Mouse (Mus musculus): ENCODE measurements around the gene Pnkp.
"Not testable (repeated sequence)": the region's sequence is repeated elsewhere in the genome, so short reads cannot be mapped to it uniquely, and the experiment has no call there.

Pnkp gene

GRCm38 (mm10) chr7:44868919-44869696 is 12.2 kb downstream of the Pnkp start:
- DNase-seq (ENCODE audit: low spot score in 2 of 2), result no peak

GRCm38 (mm10) chr7:44869697-44870528 is 13.0 kb downstream of the Pnkp start, which contains the start of gene Ptov1:
Gene Ptov1, minus strand, starts transcription at chr7:44869788.
- DNase-seq (ENCODE audit: low spot score in 2 of 2), result peak; percentile 96 to 99

- DNase-seq (ENCODE audit: low spot score in 2 of 2), result no peak
These were observed 13.7 kb downstream of the Pnkp start for GRCm38 (mm10) chr7:44870614-44871013.

GRCm38 (mm10) chr7:44871181-44871580 is 14.2 kb downstream of the Pnkp start:
- DNase-seq (ENCODE audit: low spot score in 2 of 2), result no peak

GRCm38 (mm10) chr7:44871774-44872173 is 14.8 kb downstream of the Pnkp start:
- not testable (repeated sequence) for DNase-seq (ENCODE audit: low spot score in 2 of 2)

GRCm38 (mm10) chr7:44877833-44878232 is 20.9 kb downstream of the Pnkp start:
- no peak for DNase-seq (ENCODE audit: low spot score in 2 of 2)

- no peak for DNase-seq (ENCODE audit: low spot score in 2 of 2)
These were observed 26.1 kb downstream of the Pnkp start for GRCm38 (mm10) chr7:44883036-44883435.

- DNase-seq (ENCODE audit: low spot score in 2 of 2), result no peak
These were observed 27.7 kb downstream of the Pnkp start for GRCm38 (mm10) chr7:44884637-44885036.

- DNase-seq (ENCODE audit: low spot score in 2 of 2), result no peak
These were observed 30.0 kb downstream of the Pnkp start for GRCm38 (mm10) chr7:44886964-44887363.

- no peak for DNase-seq (ENCODE audit: low spot score in 2 of 2)
These were observed 31.5 kb downstream of the Pnkp start for GRCm38 (mm10) chr7:44888256-44889105.

GRCm38 (mm10) chr7:44890180-44890579 is 33.2 kb downstream of the Pnkp start:
- no peak for DNase-seq (ENCODE audit: low spot score in 2 of 2)

- no peak for DNase-seq (ENCODE audit: low spot score in 2 of 2)
These were observed 33.8 kb downstream of the Pnkp start for GRCm38 (mm10) chr7:44890737-44891136.

- no peak for DNase-seq (ENCODE audit: low spot score in 2 of 2)
These were observed 34.7 kb downstream of the Pnkp start for GRCm38 (mm10) chr7:44891611-44892010.

- DNase-seq (ENCODE audit: low spot score in 2 of 2), result peak; percentile 94 to 95
These were observed 35.5 kb downstream of the Pnkp start, which contains the start of gene Med25 for GRCm38 (mm10) chr7:44892276-44892921. Gene Med25, minus strand, starts transcription at chr7:44892712.

GRCm38 (mm10) chr7:44893197-44893596 is 36.3 kb downstream of the Pnkp start:
- no peak for DNase-seq (ENCODE audit: low spot score in 2 of 2)

GRCm38 (mm10) chr7:44894175-44894574 is 37.2 kb downstream of the Pnkp start:
- no peak for DNase-seq (ENCODE audit: low spot score in 2 of 2)

- no peak for DNase-seq (ENCODE audit: low spot score in 2 of 2)
These were observed 38.3 kb downstream of the Pnkp start for GRCm38 (mm10) chr7:44895206-44895592.

GRCm38 (mm10) chr7:44895593-44896434 is 38.9 kb downstream of the Pnkp start, which contains the start of gene Fuz:
Gene Fuz, plus strand, starts transcription at chr7:44896079.
- peak; percentile 89 to 91 for DNase-seq (ENCODE audit: low spot score in 2 of 2)

GRCm38 (mm10) chr7:44896499-44896898 is 39.6 kb downstream of the Pnkp start:
- DNase-seq (ENCODE audit: low spot score in 2 of 2), result no peak

- no peak for DNase-seq (ENCODE audit: low spot score in 2 of 2)
These were observed 41.7 kb downstream of the Pnkp start for GRCm38 (mm10) chr7:44898607-44899006.
